Mouse (Mus musculus): ENCODE results near the gene Focad. TPM values are rescaled to one million over a fixed set of nuclear protein-coding genes. Genes with fewer than 3 reads are reported as not detected.

Gene Focad
- total and polyA plus RNA-seq, 2 experiments from 2014 or later, result 9.2 to 34.1 TPM

GRCm38 (mm10) chr4:88187649-88188048, 93.2 kb downstream of the Focad start:
- ATAC-seq (no peak), DNase-seq (ENCODE audit: low spot score) (no peak)
- Histone ChIP-seq H3K4me1 (ENCODE audit: insufficient read depth, low read length) (no peaks in the 10 kb centered on the region), H3K4me3 (ENCODE audit: low read length) (no peak overlapping the region), H3K27me3 (ENCODE audit: insufficient read depth, low read length) (no peaks in the 10 kb centered on the region), H3K4me2 (ENCODE audit: low read depth, low read length) (no peak overlapping the region), H3K9ac (replicated peaks; ENCODE audit: low read length) (no peak overlapping the region), H3K27ac (no peak overlapping the region), H3K9me3 (ENCODE audit: low read length) (no peaks in the 10 kb centered on the region), H3K36me3 (ENCODE audit: insufficient read depth, low read length) (no peaks in the 10 kb centered on the region)
- WGBS, result 85% methylated on average over 3 of the region's 3 CpGs
- TF ChIP-seq CTCF (IDR thresholded peaks at IDR 0.05; ENCODE audit: low read depth), result no peak

GRCm38 (mm10) chr4:88189495-88189894, 95.1 kb downstream of the Focad start:
- DNase-seq (ENCODE audit: low spot score) (no peak), ATAC-seq (no peak)
- no peaks in the 10 kb centered on the region for H3K4me1 ChIP-seq (ENCODE audit: insufficient read depth, low read length)
- WGBS, result 97% methylated on average over 1 of the region's 1 CpGs
- no peak overlapping the region for H3K27ac ChIP-seq
- H3K9ac ChIP-seq (replicated peaks; ENCODE audit: low read length), result no peak overlapping the region
- no peak for TF ChIP-seq CTCF (IDR thresholded peaks at IDR 0.05; ENCODE audit: low read depth)
- no peaks in the 10 kb centered on the region for H3K27me3 ChIP-seq (ENCODE audit: insufficient read depth, low read length)
- H3K4me2 ChIP-seq (ENCODE audit: low read depth, low read length), result no peak overlapping the region
- no peaks in the 10 kb centered on the region for H3K36me3 ChIP-seq (ENCODE audit: insufficient read depth, low read length)
- no peaks in the 10 kb centered on the region for H3K9me3 ChIP-seq (ENCODE audit: low read length)
- H3K4me3 ChIP-seq (ENCODE audit: low read length), result no peak overlapping the region

- WGBS, result 52% methylated on average over 5 of the region's 5 CpGs
- Histone ChIP-seq H3K27ac (no peak overlapping the region), H3K9me3 (ENCODE audit: low read length) (no peaks in the 10 kb centered on the region), H3K4me1 (ENCODE audit: insufficient read depth, low read length) (no peaks in the 10 kb centered on the region), H3K4me3 (ENCODE audit: low read length) (no peak overlapping the region), H3K27me3 (ENCODE audit: insufficient read depth, low read length) (no peaks in the 10 kb centered on the region), H3K4me2 (ENCODE audit: low read depth, low read length) (no peak overlapping the region), H3K36me3 (ENCODE audit: insufficient read depth, low read length) (no peaks in the 10 kb centered on the region), H3K9ac (replicated peaks; ENCODE audit: low read length) (no peak overlapping the region)
- DNase-seq (ENCODE audit: low spot score) (peak; percentile 66), ATAC-seq (no peak)
- no peak for TF ChIP-seq CTCF (IDR thresholded peaks at IDR 0.05; ENCODE audit: low read depth)
Observed at GRCm38 (mm10) chr4:88194256-88194655, 99.8 kb downstream of the Focad start.

GRCm38 (mm10) chr4:88195898-88196495, 101.6 kb downstream of the Focad start:
- Histone ChIP-seq H3K4me2 (ENCODE audit: low read depth, low read length) (no peak overlapping the region), H3K4me3 (ENCODE audit: low read length) (no peak overlapping the region), H3K36me3 (ENCODE audit: insufficient read depth, low read length) (no peaks in the 10 kb centered on the region), H3K27ac (peak overlapping the region; percentile 70; the same call in 1 of the 2 replicates), H3K4me1 (ENCODE audit: insufficient read depth, low read length) (no peaks in the 10 kb centered on the region), H3K9ac (replicated peaks; ENCODE audit: low read length) (no peak overlapping the region), H3K27me3 (ENCODE audit: insufficient read depth, low read length) (no peaks in the 10 kb centered on the region), H3K9me3 (ENCODE audit: low read length) (no peaks in the 10 kb centered on the region)
- DNase-seq (ENCODE audit: low spot score) (peak; percentile 79), ATAC-seq (peak; percentile 83)
- peak; percentile 36; the same call in 1 of the 2 replicates for TF ChIP-seq CTCF (IDR thresholded peaks at IDR 0.05; ENCODE audit: low read depth)
- WGBS, result 42% methylated on average over 4 of the region's 4 CpGs

GRCm38 (mm10) chr4:88196500-88196912, 102.1 kb downstream of the Focad start:
- ATAC-seq (peak; percentile 67), DNase-seq (ENCODE audit: low spot score) (peak; percentile 63)
- Histone ChIP-seq H3K27ac (peak overlapping the region; percentile 70; the same call in 1 of the 2 replicates), H3K4me3 (ENCODE audit: low read length) (no peak overlapping the region), H3K27me3 (ENCODE audit: insufficient read depth, low read length) (no peaks in the 10 kb centered on the region), H3K9me3 (ENCODE audit: low read length) (no peaks in the 10 kb centered on the region), H3K4me1 (ENCODE audit: insufficient read depth, low read length) (no peaks in the 10 kb centered on the region), H3K9ac (replicated peaks; ENCODE audit: low read length) (no peak overlapping the region), H3K36me3 (ENCODE audit: insufficient read depth, low read length) (no peaks in the 10 kb centered on the region), H3K4me2 (ENCODE audit: low read depth, low read length) (no peak overlapping the region)
- 55% methylated on average over 4 of the region's 4 CpGs for WGBS
- no peak for TF ChIP-seq CTCF (IDR thresholded peaks at IDR 0.05; ENCODE audit: low read depth)

GRCm38 (mm10) chr4:88197244-88197643, 102.8 kb downstream of the Focad start:
- WGBS, result 80% methylated on average over 5 of the region's 5 CpGs
- H3K9me3 ChIP-seq (ENCODE audit: low read length), result no peaks in the 10 kb centered on the region
- no peak overlapping the region for H3K9ac ChIP-seq (replicated peaks; ENCODE audit: low read length)
- no peak for DNase-seq (ENCODE audit: low spot score)
- no peaks in the 10 kb centered on the region for H3K27me3 ChIP-seq (ENCODE audit: insufficient read depth, low read length)
- no peak overlapping the region for H3K4me2 ChIP-seq (ENCODE audit: low read depth, low read length)
- no peak for TF ChIP-seq CTCF (IDR thresholded peaks at IDR 0.05; ENCODE audit: low read depth)
- no peak overlapping the region for H3K4me3 ChIP-seq (ENCODE audit: low read length)
- no peak for ATAC-seq
- 0 out of 2 replicates have a peak overlapping the region, but pooled peaks have one; percentile 70 for H3K27ac ChIP-seq
- no peaks in the 10 kb centered on the region for H3K36me3 ChIP-seq (ENCODE audit: insufficient read depth, low read length)
- no peaks in the 10 kb centered on the region for H3K4me1 ChIP-seq (ENCODE audit: insufficient read depth, low read length)

- no peak for ATAC-seq
- Histone ChIP-seq H3K9ac (replicated peaks; ENCODE audit: low read length) (no peak overlapping the region), H3K4me3 (ENCODE audit: low read length) (no peak overlapping the region), H3K27ac (no peak overlapping the region), H3K4me1 (ENCODE audit: insufficient read depth, low read length) (no peaks in the 10 kb centered on the region), H3K9me3 (ENCODE audit: low read length) (no peaks in the 10 kb centered on the region), H3K27me3 (ENCODE audit: insufficient read depth, low read length) (no peaks in the 10 kb centered on the region), H3K36me3 (ENCODE audit: insufficient read depth, low read length) (no peaks in the 10 kb centered on the region), H3K4me2 (ENCODE audit: low read depth, low read length) (no peak overlapping the region)
- 86% methylated on average over 1 of the region's 1 CpGs for WGBS
- TF ChIP-seq CTCF (IDR thresholded peaks at IDR 0.05; ENCODE audit: low read depth), result no peak
- no peak for DNase-seq (ENCODE audit: low spot score)
Observed at GRCm38 (mm10) chr4:88199186-88199585, 104.8 kb downstream of the Focad start.

All from hindbrain, postnatal 0 days (tissue).